Mouse (Mus musculus): Measurements from ENCODE around the gene AC161166.1. TPM values are rescaled to one million over a fixed set of nuclear protein-coding genes. Genes with fewer than 3 reads are reported as not detected.

AC161166.1 gene
- not detected in 2 replicates for polyA plus RNA-seq (2015; fragmentation: Nextera tagmentation; extraction: Ambion mirVana)

GRCm38 (mm10) chr7:24512355-24512754 lies at the start of gene AC161166.1:
Gene AC161166.1 (minus strand): TSS chr7:24512455.
- H3K9me3 ChIP-seq (replicated peaks), result no peaks in the 10 kb centered on the region
- ATAC-seq (ENCODE audit: low read depth), result no peak
- no peak within 1 kb of the TSS for H3K4me3 ChIP-seq (replicated peaks)
- H3K4me2 ChIP-seq, result no peak within 1 kb of the TSS
- peaks cover 20% of the 10 kb centered on the region for H3K4me1 ChIP-seq (replicated peaks)
- H3K9ac ChIP-seq, result no peak within 1 kb of the TSS
- no peak for DNase-seq
- no peak within 1 kb of the TSS for H3K27ac ChIP-seq
- WGBS (ENCODE audit: insufficient replicate concordance), result 78% methylated on average over 7 of the region's 7 CpGs
- H3K36me3 ChIP-seq, result 0 out of 2 replicates have a peak, but pooled peaks cover 2% of the 10 kb centered on the region
- H3K27me3 ChIP-seq, result no peaks in the 10 kb centered on the region

- H3K9me3 ChIP-seq (replicated peaks), result no peaks in the 10 kb centered on the region
- no peak overlapping the region for H3K27ac ChIP-seq
- no peak overlapping the region for H3K9ac ChIP-seq
- WGBS (ENCODE audit: insufficient replicate concordance), result 82% methylated on average over 4 of the region's 4 CpGs
- H3K27me3 ChIP-seq, result no peaks in the 10 kb centered on the region
- no peak for DNase-seq
- no peaks in the 10 kb centered on the region for H3K4me1 ChIP-seq (replicated peaks)
- no peak overlapping the region for H3K4me2 ChIP-seq
- peaks cover 80% of the 10 kb centered on the region for H3K36me3 ChIP-seq
- no peak overlapping the region for H3K4me3 ChIP-seq (replicated peaks)
- no peak for ATAC-seq (ENCODE audit: low read depth)
Observed at GRCm38 (mm10) chr7:24561450-24561849, 49.2 kb upstream of the AC161166.1 start.

DNA sequence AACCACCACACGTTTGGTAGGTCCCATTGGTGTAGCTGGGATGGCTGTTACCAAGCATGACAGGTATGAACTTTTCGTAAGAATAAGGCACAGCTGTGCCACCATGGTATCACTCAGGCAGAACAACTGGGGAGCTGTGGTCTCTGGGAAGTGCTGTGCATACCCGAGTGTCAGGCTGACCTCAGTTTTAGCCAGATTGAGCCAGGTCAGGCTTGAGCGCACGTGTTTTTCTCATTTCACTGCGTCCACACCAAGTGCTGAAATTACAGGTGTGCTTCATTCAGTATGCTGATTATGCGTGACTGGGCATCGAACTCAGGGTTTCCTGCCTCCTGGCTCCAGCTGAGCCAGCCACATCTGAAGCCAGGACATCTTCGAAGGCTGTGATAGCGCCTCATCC lies 43.5 kb upstream of the AC161166.1 start:
- Histone ChIP-seq H3K36me3 (peaks cover 66% of the 10 kb centered on the region), H3K4me1 (replicated peaks) (0 out of 2 replicates have a peak, but pooled peaks cover 8% of the 10 kb centered on the region), H3K27ac (no peak overlapping the region), H3K9ac (no peak overlapping the region), H3K4me3 (replicated peaks) (no peak overlapping the region), H3K4me2 (no peak overlapping the region), H3K27me3 (no peaks in the 10 kb centered on the region), H3K9me3 (replicated peaks) (no peaks in the 10 kb centered on the region)
- ATAC-seq (ENCODE audit: low read depth) (no peak), DNase-seq (no peak)
- 88% methylated on average over 10 of the region's 10 CpGs for WGBS (ENCODE audit: insufficient replicate concordance)

GRCm38 (mm10) chr7:24551985-24552759 lies 39.9 kb upstream of the AC161166.1 start:
- DNase-seq (no peak), ATAC-seq (ENCODE audit: low read depth) (peak; percentile 76)
- 70% methylated on average over 12 of the region's 12 CpGs for WGBS (ENCODE audit: insufficient replicate concordance)
- Histone ChIP-seq H3K27me3 (no peaks in the 10 kb centered on the region), H3K27ac (peak overlapping the region; percentile 50; the same call in 1 of the 2 replicates), H3K4me3 (replicated peaks) (no peak overlapping the region), H3K9me3 (replicated peaks) (no peaks in the 10 kb centered on the region), H3K4me1 (replicated peaks) (peaks cover 18% of the 10 kb centered on the region), H3K4me2 (no peak overlapping the region), H3K36me3 (peaks cover 60% of the 10 kb centered on the region), H3K9ac (no peak overlapping the region)

DNA sequence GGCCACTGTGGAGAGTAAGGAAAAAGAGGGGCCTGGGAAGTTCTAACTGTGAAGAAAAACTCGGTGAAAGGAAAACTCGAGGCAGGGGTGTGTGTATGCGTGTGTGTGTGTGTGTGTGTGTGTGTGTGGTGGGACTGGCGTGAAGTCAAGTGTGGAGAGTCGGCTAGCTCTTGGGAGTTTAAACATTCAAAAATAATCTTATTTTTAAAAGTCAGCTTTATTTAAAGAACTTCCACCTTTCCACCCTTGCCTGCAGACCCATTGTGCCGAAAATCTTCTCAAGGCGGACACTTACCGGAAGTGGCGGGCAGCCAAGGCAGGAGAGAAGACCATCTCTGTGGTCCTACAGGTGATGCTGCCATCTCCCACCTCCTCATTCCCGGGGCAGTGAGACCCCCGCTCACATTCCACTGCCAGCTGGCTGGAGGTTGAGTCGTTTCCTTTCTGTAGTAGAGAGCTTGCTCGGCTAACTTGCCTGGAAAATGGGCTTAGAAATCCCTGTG lies 35.3 kb upstream of the AC161166.1 start:
- ATAC-seq (ENCODE audit: low read depth), result no peak
- peaks cover 33% of the 10 kb centered on the region for H3K36me3 ChIP-seq
- 26% methylated on average over 13 of the region's 13 CpGs for WGBS (ENCODE audit: insufficient replicate concordance)
- H3K4me3 ChIP-seq (replicated peaks), result peak overlapping the region; percentile 83
- H3K9ac ChIP-seq, result peak overlapping the region; percentile 87
- peak overlapping the region; percentile 68 for H3K27ac ChIP-seq
- DNase-seq, result no peak
- H3K4me2 ChIP-seq, result peak overlapping the region; percentile 78
- peaks cover 28% of the 10 kb centered on the region for H3K4me1 ChIP-seq (replicated peaks)
- H3K27me3 ChIP-seq, result no peaks in the 10 kb centered on the region
- 0 out of 2 replicates have a peak, but pooled peaks cover 4% of the 10 kb centered on the region for H3K9me3 ChIP-seq (replicated peaks)

DNA sequence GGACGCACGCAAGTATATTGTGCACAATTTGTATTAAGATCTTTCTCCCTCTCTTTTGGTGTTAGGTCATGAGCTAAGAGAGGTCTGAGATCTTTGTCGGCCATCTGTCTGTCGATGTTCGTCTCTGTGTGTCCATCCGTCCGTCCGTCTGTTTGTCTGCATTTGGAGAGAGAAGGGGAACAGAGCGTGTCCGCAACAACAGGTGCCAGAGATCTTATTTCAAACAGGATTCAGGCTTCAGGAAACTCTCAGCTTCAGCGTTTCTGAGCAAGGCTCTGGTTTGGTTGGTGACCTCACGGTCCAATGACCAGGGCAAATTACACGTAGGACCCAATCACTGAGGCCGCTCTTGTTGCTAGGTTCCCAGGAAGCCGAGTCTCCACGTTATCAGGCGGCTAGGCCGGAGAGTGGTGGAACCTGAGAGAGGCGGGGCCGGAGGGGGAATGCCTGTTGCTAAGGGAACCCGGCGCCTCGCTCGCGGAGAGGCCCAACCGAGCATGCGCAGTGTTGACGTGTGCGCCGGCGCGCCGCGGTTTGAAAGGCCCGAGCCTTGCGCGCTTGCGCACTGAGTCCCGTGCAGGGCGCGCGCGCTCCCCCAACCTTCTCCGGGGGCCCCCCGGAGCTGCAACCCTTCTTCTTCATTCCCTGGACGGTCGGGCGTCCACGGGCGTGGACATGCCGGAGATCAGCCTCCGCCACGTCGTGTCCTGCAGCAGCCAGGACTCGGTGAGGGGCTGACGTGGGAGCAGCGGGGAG lies 34.6 kb upstream of the AC161166.1 start:
- peak; percentile 99 for DNase-seq
- peak overlapping the region; percentile 78 for H3K4me2 ChIP-seq
- peak overlapping the region; percentile 83 for H3K4me3 ChIP-seq (replicated peaks)
- under 1% methylated on average over 57 of the region's 57 CpGs for WGBS (ENCODE audit: insufficient replicate concordance)
- peak; percentile 97 for ATAC-seq (ENCODE audit: low read depth)
- peaks cover 28% of the 10 kb centered on the region for H3K4me1 ChIP-seq (replicated peaks)
- peak overlapping the region; percentile 68 for H3K27ac ChIP-seq
- peak overlapping the region; percentile 87 for H3K9ac ChIP-seq
- H3K27me3 ChIP-seq, result no peaks in the 10 kb centered on the region
- H3K9me3 ChIP-seq (replicated peaks), result 0 out of 2 replicates have a peak, but pooled peaks cover 4% of the 10 kb centered on the region
- H3K36me3 ChIP-seq, result peaks cover 25% of the 10 kb centered on the region

DNA sequence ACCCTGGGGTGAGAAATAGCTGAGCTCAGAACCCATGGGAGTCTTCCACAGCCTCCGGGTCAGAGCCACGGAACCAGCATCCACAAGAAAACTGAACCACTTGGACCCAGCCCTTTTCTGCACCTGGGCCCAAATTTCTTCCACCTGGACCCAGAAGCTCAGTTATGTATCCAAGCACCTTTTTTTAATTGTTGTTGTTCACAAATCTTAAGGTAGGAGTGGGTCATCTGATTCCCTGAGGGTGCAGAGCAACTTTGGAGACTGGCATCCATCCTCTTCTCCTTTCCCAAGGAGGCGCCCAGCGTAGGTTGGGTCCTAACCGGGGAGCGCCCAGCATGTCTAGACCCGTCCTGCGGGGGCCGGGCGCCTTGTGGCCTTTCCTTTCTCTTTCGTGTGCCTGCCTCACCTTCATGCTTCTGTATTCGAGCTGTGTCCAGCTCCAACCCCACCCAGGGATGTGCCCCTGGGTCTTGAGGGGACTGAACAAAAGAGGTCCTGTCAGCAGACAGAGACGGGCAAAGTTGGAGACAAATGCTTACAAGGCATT lies 33.9 kb upstream of the AC161166.1 start, which contains the start of the genes Pinlyp and Xrcc1:
Gene Pinlyp (minus strand): TSS at position 51 of the 547 bp plus-strand sequence.
Gene Xrcc1 (plus strand): TSS at position 222 of the 547 bp plus-strand sequence.
- Histone ChIP-seq H3K9ac (peak within 1 kb of the TSS; percentile 87), H3K27ac (peak within 1 kb of the TSS; percentile 68), H3K4me3 (replicated peaks) (peak within 1 kb of the TSS; percentile 83), H3K9me3 (replicated peaks) (0 out of 2 replicates have a peak, but pooled peaks cover 4% of the 10 kb centered on the region), H3K4me2 (peak within 1 kb of the TSS; percentile 78), H3K4me1 (replicated peaks) (peaks cover 24% of the 10 kb centered on the region), H3K36me3 (peaks cover 22% of the 10 kb centered on the region), H3K27me3 (no peaks in the 10 kb centered on the region)
- 43% methylated on average over 13 of the region's 13 CpGs for WGBS (ENCODE audit: insufficient replicate concordance)
- ATAC-seq (ENCODE audit: low read depth) (no peak), DNase-seq (no peak)

DNA sequence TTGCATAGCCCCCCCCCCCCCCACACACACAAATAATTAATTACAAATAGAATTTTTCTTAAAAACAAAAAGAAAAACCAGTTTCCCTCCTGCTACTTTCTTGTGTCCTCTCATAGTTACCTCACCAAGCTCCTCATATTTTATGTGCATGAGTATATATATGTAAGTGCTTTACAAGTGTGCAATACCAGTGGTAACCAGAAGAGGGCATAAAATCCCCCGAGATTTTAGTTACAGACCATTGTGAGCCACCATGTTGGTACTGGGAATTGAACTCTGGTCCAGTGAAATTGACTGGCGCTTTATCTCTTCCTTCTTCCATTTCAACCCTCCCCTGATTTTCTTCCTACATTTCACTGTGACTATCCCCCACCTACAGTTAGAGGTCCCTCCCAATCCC lies 32.3 kb upstream of the AC161166.1 start:
- 50% methylated on average over 2 of the region's 2 CpGs for WGBS (ENCODE audit: insufficient replicate concordance)
- peaks cover 26% of the 10 kb centered on the region for H3K4me1 ChIP-seq (replicated peaks)
- ATAC-seq (ENCODE audit: low read depth) (no peak), DNase-seq (no peak)
- peaks cover 10% of the 10 kb centered on the region; the same call in 1 of the 2 replicates for H3K36me3 ChIP-seq
- no peak overlapping the region for H3K27ac ChIP-seq
- H3K4me3 ChIP-seq (replicated peaks), result no peak overlapping the region
- H3K9ac ChIP-seq, result no peak overlapping the region
- 0 out of 2 replicates have a peak, but pooled peaks cover 4% of the 10 kb centered on the region for H3K9me3 ChIP-seq (replicated peaks)
- no peak overlapping the region for H3K4me2 ChIP-seq
- no peaks in the 10 kb centered on the region for H3K27me3 ChIP-seq

GRCm38 (mm10) chr7:24539686-24540085 lies 27.4 kb upstream of the AC161166.1 start:
- no peaks in the 10 kb centered on the region for H3K36me3 ChIP-seq
- ATAC-seq (ENCODE audit: low read depth) (no peak), DNase-seq (no peak)
- H3K9me3 ChIP-seq (replicated peaks), result 0 out of 2 replicates have a peak, but pooled peaks cover 2% of the 10 kb centered on the region
- WGBS (ENCODE audit: insufficient replicate concordance), result 78% methylated on average over 4 of the region's 4 CpGs
- peaks cover 6% of the 10 kb centered on the region for H3K4me1 ChIP-seq (replicated peaks)
- H3K27ac ChIP-seq, result no peak overlapping the region
- H3K4me2 ChIP-seq, result no peak overlapping the region
- H3K4me3 ChIP-seq (replicated peaks), result no peak overlapping the region
- H3K9ac ChIP-seq, result no peak overlapping the region
- no peaks in the 10 kb centered on the region for H3K27me3 ChIP-seq

DNA sequence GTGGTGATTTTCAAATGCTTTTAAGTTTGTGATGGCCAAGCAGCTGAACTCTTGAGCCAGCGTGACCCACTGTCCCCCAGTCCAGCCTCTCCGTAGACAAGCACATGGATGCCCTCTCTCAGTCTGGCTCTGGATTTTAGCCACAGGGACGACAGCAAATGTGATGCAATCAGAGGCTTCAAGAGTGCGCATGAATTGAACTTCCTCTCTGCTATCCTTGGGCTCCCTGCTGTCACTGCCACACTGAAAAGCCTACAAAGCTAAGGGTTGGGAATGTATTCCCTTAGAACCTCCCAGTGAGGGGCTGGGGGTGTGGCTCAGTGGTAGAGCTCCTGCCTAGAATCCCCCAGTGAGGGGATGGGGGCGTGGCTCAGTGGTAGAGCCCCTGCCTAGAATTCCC lies 26.4 kb upstream of the AC161166.1 start:
- Histone ChIP-seq H3K36me3 (peaks cover 9% of the 10 kb centered on the region), H3K27ac (no peak overlapping the region), H3K4me2 (no peak overlapping the region), H3K4me1 (replicated peaks) (peaks cover 6% of the 10 kb centered on the region), H3K27me3 (no peaks in the 10 kb centered on the region), H3K4me3 (replicated peaks) (no peak overlapping the region), H3K9me3 (replicated peaks) (no peaks in the 10 kb centered on the region), H3K9ac (no peak overlapping the region)
- 45% methylated on average over 5 of the region's 5 CpGs for WGBS (ENCODE audit: insufficient replicate concordance)
- DNase-seq, result no peak
- no peak for ATAC-seq (ENCODE audit: low read depth)

DNA sequence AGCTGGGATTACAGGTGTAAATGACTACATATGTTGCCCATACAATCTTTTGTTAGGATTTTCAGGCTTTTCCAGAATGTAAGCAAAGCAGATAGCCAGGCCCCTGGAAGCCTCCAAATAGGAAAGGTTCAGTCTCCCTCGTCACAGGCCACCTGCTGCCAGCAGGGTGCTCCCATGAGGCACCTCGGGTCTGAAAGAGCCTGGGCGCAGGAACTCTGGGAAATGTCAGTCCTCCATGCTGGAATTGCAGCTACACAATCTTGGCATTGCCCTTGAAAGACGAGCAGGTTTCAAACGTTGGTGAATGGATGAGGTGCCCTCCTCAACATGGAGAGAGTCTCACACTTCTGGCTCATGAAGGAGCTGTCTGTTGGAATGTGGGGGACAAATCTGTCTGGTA lies 25.9 kb upstream of the AC161166.1 start:
- DNase-seq, result no peak

More for the DNA sequence above, 25.9 kb upstream of the AC161166.1 start:
- Histone ChIP-seq H3K36me3 (peaks cover 14% of the 10 kb centered on the region), H3K9me3 (replicated peaks) (no peaks in the 10 kb centered on the region), H3K9ac (no peak overlapping the region), H3K27me3 (no peaks in the 10 kb centered on the region), H3K4me1 (replicated peaks) (peaks cover 6% of the 10 kb centered on the region), H3K4me2 (no peak overlapping the region), H3K4me3 (replicated peaks) (no peak overlapping the region), H3K27ac (no peak overlapping the region)
- no peak for ATAC-seq (ENCODE audit: low read depth)
- WGBS (ENCODE audit: insufficient replicate concordance), result 30% methylated on average over 5 of the region's 5 CpGs
